Mouse (Mus musculus) bone marrow, adult 2 months (tissue): Measurements from ENCODE around the gene Asz1.

ENCODE experiments used
- CTCF ChIP-seq: fragments of 200-500 bp; IDR thresholded peaks from 2 replicates; pipeline ENCODE4 v1.5.1; 2011; ENCODE audit warnings: low read length, control low read depth; ENCODE audit not compliant: control insufficient read depth, insufficient read depth
- POLR2A ChIP-seq: fragments of 200-500 bp; IDR thresholded peaks from 2 replicates; pipeline ENCODE4 v1.6.1; 2011; ENCODE audit warnings: low read depth, mild to moderate bottlenecking, control low read depth, low read length, borderline replicate concordance; ENCODE audit not compliant: control insufficient read depth

DNA sequence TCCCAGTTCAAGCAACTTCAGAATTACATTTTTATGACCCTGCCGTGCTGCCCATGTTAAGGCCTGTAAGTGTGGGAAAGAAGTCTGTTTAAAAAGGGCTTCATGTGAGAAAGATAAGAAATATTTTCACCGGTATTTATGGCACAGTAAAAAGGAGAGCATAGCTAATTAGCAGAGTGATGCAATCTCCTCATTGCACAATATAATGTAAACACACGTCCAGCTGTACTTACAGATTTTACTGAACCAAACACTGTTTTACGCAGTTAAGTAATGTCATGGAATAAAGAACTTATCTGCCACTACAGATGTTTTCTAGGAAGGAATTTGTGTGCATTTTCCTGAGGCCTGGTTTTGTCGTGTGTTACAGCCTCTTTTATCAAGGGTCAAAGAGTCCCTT is 32.3 kb downstream of the Asz1 start:
- TF ChIP-seq CTCF = no peak
- TF ChIP-seq POLR2A = no peak
